Mouse (Mus musculus) neural tube, embryonic 13.5 days (tissue): Measurements from ENCODE around the gene Syne3. TPM values are rescaled to one million over a fixed set of nuclear protein-coding genes. Genes with fewer than 3 reads are reported as not detected.
A peak's percentile ranks its signal among the peaks of the same experiment; 100 is the strongest.

Experiments used
- ATAC-seq: fragments of 200-750 bp; cut with Nextera tagmentation; 2 replicates; pipeline ENCODE4 v1.8.0; 2017; ENCODE audit warnings: low read depth, mild to moderate bottlenecking, moderate TSS enrichment, moderate library complexity
- H3K27ac ChIP-seq: fragments of 300-500 bp; sonication (generic); replicated peaks from 2 replicates; pipeline ENCODE4 v1.5.1; 2015; ENCODE audit warnings: moderate library complexity, mild to moderate bottlenecking, inconsistent platforms
- H3K27me3 ChIP-seq: fragments of 300-500 bp; sonication (generic); 2 replicates; pipeline ENCODE4 v1.6.1; 2015; ENCODE audit warnings: mild to moderate bottlenecking, inconsistent platforms
- H3K36me3 ChIP-seq: fragments of 300-500 bp; sonication (generic); 2 replicates; pipeline ENCODE4 v1.6.1; 2015; ENCODE audit warnings: mild to moderate bottlenecking, inconsistent platforms
- H3K4me1 ChIP-seq: fragments of 300-500 bp; sonication (generic); replicated peaks from 2 replicates; pipeline ENCODE4 v1.6.1; 2015; ENCODE audit warnings: inconsistent platforms
- H3K4me2 ChIP-seq: fragments of 300-500 bp; sonication (generic); 2 replicates; pipeline ENCODE4 v1.6.1; 2015; ENCODE audit warnings: inconsistent platforms, mild to moderate bottlenecking, moderate library complexity
- H3K4me3 ChIP-seq: fragments of 300-500 bp; sonication (generic); 2 replicates; pipeline ENCODE4 v1.5.1; 2015; ENCODE audit warnings: mild to moderate bottlenecking, inconsistent platforms
- H3K9ac ChIP-seq: fragments of 300-500 bp; sonication (generic); 2 replicates; pipeline ENCODE4 v1.6.1; 2015; ENCODE audit warnings: moderate library complexity, mild to moderate bottlenecking, inconsistent platforms
- H3K9me3 ChIP-seq: fragments of 300-500 bp; sonication (generic); 2 replicates; pipeline ENCODE4 v1.6.1; 2016; ENCODE audit warnings: inconsistent platforms
- WGBS: fragments of 180-500 bp; shearing (Covaris S2); methylation state at CpG from one replicate; pipeline ENCODE4 v1.1.7; 2015; 5-methylcytosine and 5-hydroxymethylcytosine counted together
- polyA plus RNA-seq: library from polyadenylated mRNA; unstranded; fragments of >200 nt; fragmentation: Nextera tagmentation; extraction: Ambion mirVana; gene quantifications from 2 replicates; pipeline ENCODE4 v1.2.1, GENCODE M21; 2015

Gene Syne3
- polyA plus RNA-seq, 1 experiment from 2014 or later: 0.32 TPM

- ATAC-seq: no peak; the same call in 1 of the 2 replicates
- 75% methylated on average over 8 of the region's 8 CpGs for WGBS
These were observed 33.2 kb downstream of the Syne3 start for GRCm38 (mm10) chr12:104976331-104976817.

GRCm38 (mm10) chr12:104972860-104973259, 36.7 kb downstream of the Syne3 start:
- Histone ChIP-seq H3K27ac (no peak overlapping the region), H3K9ac (no peak overlapping the region), H3K36me3 (no peaks in the 10 kb centered on the region), H3K9me3 (no peaks in the 10 kb centered on the region), H3K4me3 (no peak overlapping the region), H3K4me2 (no peak overlapping the region), H3K27me3 (peaks cover 8% of the 10 kb centered on the region; the same call in 1 of the 2 replicates), H3K4me1 (no peaks in the 10 kb centered on the region)
- ATAC-seq: no peak
- WGBS: 82% methylated on average over 6 of the region's 6 CpGs

More at GRCm38 (mm10) chr12:104976331-104976817, 33.2 kb downstream of the Syne3 start:
- no peaks in the 10 kb centered on the region for H3K9me3 ChIP-seq
- H3K27me3 ChIP-seq: no peaks in the 10 kb centered on the region; the same call in 1 of the 2 replicates
- no peak overlapping the region for H3K4me3 ChIP-seq
- no peak overlapping the region for H3K9ac ChIP-seq
- H3K4me2 ChIP-seq: no peak overlapping the region
- no peak overlapping the region for H3K27ac ChIP-seq
- peaks cover 9% of the 10 kb centered on the region for H3K4me1 ChIP-seq
- no peaks in the 10 kb centered on the region for H3K36me3 ChIP-seq

- H3K9ac ChIP-seq: no peak overlapping the region
- H3K4me3 ChIP-seq: no peak overlapping the region
- no peaks in the 10 kb centered on the region for H3K36me3 ChIP-seq
- H3K9me3 ChIP-seq: 0 out of 2 replicates have a peak, but pooled peaks cover 3% of the 10 kb centered on the region
- H3K27ac ChIP-seq: no peak overlapping the region
- H3K4me2 ChIP-seq: no peak overlapping the region
- no peak for ATAC-seq
- H3K27me3 ChIP-seq: peaks cover 12% of the 10 kb centered on the region; the same call in 1 of the 2 replicates
- peaks cover 12% of the 10 kb centered on the region; the same call in 1 of the 2 replicates for H3K4me1 ChIP-seq
- 89% methylated on average over 4 of the region's 4 CpGs for WGBS
These were observed 40.0 kb downstream of the Syne3 start for GRCm38 (mm10) chr12:104969618-104970017.

GRCm38 (mm10) chr12:104969177-104969576, 40.4 kb downstream of the Syne3 start:
- H3K9me3 ChIP-seq: 0 out of 2 replicates have a peak, but pooled peaks cover 3% of the 10 kb centered on the region
- peaks cover 14% of the 10 kb centered on the region; the same call in 1 of the 2 replicates for H3K4me1 ChIP-seq
- no peak overlapping the region for H3K9ac ChIP-seq
- H3K27me3 ChIP-seq: peaks cover 12% of the 10 kb centered on the region; the same call in 1 of the 2 replicates
- H3K4me2 ChIP-seq: no peak overlapping the region
- 86% methylated on average over 9 of the region's 9 CpGs for WGBS
- no peaks in the 10 kb centered on the region for H3K36me3 ChIP-seq
- no peak for ATAC-seq
- no peak overlapping the region for H3K27ac ChIP-seq
- H3K4me3 ChIP-seq: no peak overlapping the region

- Histone ChIP-seq H3K9ac (no peak overlapping the region), H3K4me3 (no peak overlapping the region), H3K4me2 (no peak overlapping the region), H3K4me1 (peaks cover 14% of the 10 kb centered on the region; the same call in 1 of the 2 replicates), H3K9me3 (0 out of 2 replicates have a peak, but pooled peaks cover 3% of the 10 kb centered on the region), H3K27ac (peak overlapping the region; percentile 64), H3K27me3 (peaks cover 12% of the 10 kb centered on the region; the same call in 1 of the 2 replicates), H3K36me3 (no peaks in the 10 kb centered on the region)
- ATAC-seq: peak; percentile 86
- WGBS: 25% methylated on average over 7 of the region's 7 CpGs
These were observed 44.4 kb downstream of the Syne3 start for GRCm38 (mm10) chr12:104964953-104965911.

GRCm38 (mm10) chr12:104960421-104960820, 49.2 kb downstream of the Syne3 start:
- H3K4me1 ChIP-seq: peaks cover 15% of the 10 kb centered on the region
- H3K27ac ChIP-seq: no peak overlapping the region
- H3K4me3 ChIP-seq: no peak overlapping the region
- H3K9me3 ChIP-seq: no peaks in the 10 kb centered on the region
- no peak overlapping the region for H3K4me2 ChIP-seq
- peaks cover 8% of the 10 kb centered on the region; the same call in 1 of the 2 replicates for H3K27me3 ChIP-seq
- ATAC-seq: no peak
- no peak overlapping the region for H3K9ac ChIP-seq
- no peaks in the 10 kb centered on the region for H3K36me3 ChIP-seq

- no peak for ATAC-seq
- WGBS: 56% methylated on average over 9 of the region's 9 CpGs
- H3K4me1 ChIP-seq: peaks cover 15% of the 10 kb centered on the region
- H3K27ac ChIP-seq: no peak overlapping the region
- H3K36me3 ChIP-seq: no peaks in the 10 kb centered on the region
- no peak overlapping the region for H3K9ac ChIP-seq
- no peak overlapping the region for H3K4me3 ChIP-seq
- peaks cover 8% of the 10 kb centered on the region; the same call in 1 of the 2 replicates for H3K27me3 ChIP-seq
- H3K4me2 ChIP-seq: no peak overlapping the region
- H3K9me3 ChIP-seq: no peaks in the 10 kb centered on the region
These were observed 49.6 kb downstream of the Syne3 start for GRCm38 (mm10) chr12:104959966-104960365.

- H3K27ac ChIP-seq: no peak overlapping the region
- ATAC-seq: no peak
- H3K36me3 ChIP-seq: no peaks in the 10 kb centered on the region
- H3K4me1 ChIP-seq: peaks cover 10% of the 10 kb centered on the region
- no peak overlapping the region for H3K9ac ChIP-seq
- H3K9me3 ChIP-seq: no peaks in the 10 kb centered on the region
- peaks cover 8% of the 10 kb centered on the region; the same call in 1 of the 2 replicates for H3K27me3 ChIP-seq
- 77% methylated on average over 11 of the region's 11 CpGs for WGBS
- H3K4me3 ChIP-seq: no peak overlapping the region
- no peak overlapping the region for H3K4me2 ChIP-seq
These were observed 51.3 kb downstream of the Syne3 start for GRCm38 (mm10) chr12:104958263-104958662.

GRCm38 (mm10) chr12:104957165-104957564, 52.4 kb downstream of the Syne3 start:
- WGBS: 84% methylated on average over 1 of the region's 1 CpGs
- H3K27me3 ChIP-seq: peaks cover 8% of the 10 kb centered on the region; the same call in 1 of the 2 replicates
- no peak overlapping the region for H3K9ac ChIP-seq
- no peak overlapping the region for H3K27ac ChIP-seq
- no peaks in the 10 kb centered on the region for H3K9me3 ChIP-seq
- H3K36me3 ChIP-seq: no peaks in the 10 kb centered on the region
- H3K4me3 ChIP-seq: no peak overlapping the region
- no peak overlapping the region for H3K4me2 ChIP-seq
- no peak for ATAC-seq
- H3K4me1 ChIP-seq: peaks cover 10% of the 10 kb centered on the region

- no peak for ATAC-seq
- Histone ChIP-seq H3K27ac (no peak overlapping the region), H3K36me3 (no peaks in the 10 kb centered on the region), H3K4me3 (no peak overlapping the region), H3K4me2 (no peak overlapping the region), H3K4me1 (peaks cover 10% of the 10 kb centered on the region), H3K27me3 (peaks cover 8% of the 10 kb centered on the region; the same call in 1 of the 2 replicates), H3K9ac (no peak overlapping the region), H3K9me3 (no peaks in the 10 kb centered on the region)
- 86% methylated on average over 6 of the region's 6 CpGs for WGBS
These were observed 53.2 kb downstream of the Syne3 start for GRCm38 (mm10) chr12:104956406-104956805.

GRCm38 (mm10) chr12:104955003-104955800, 54.4 kb downstream of the Syne3 start:
- no peak overlapping the region for H3K27ac ChIP-seq
- no peaks in the 10 kb centered on the region for H3K9me3 ChIP-seq
- no peak overlapping the region for H3K9ac ChIP-seq
- no peak overlapping the region for H3K4me3 ChIP-seq
- no peak for ATAC-seq
- H3K4me2 ChIP-seq: no peak overlapping the region
- peaks cover 8% of the 10 kb centered on the region; the same call in 1 of the 2 replicates for H3K27me3 ChIP-seq
- no peaks in the 10 kb centered on the region for H3K36me3 ChIP-seq
- 64% methylated on average over 17 of the region's 17 CpGs for WGBS
- H3K4me1 ChIP-seq: peaks cover 10% of the 10 kb centered on the region
